In the genomic region with DNA sequence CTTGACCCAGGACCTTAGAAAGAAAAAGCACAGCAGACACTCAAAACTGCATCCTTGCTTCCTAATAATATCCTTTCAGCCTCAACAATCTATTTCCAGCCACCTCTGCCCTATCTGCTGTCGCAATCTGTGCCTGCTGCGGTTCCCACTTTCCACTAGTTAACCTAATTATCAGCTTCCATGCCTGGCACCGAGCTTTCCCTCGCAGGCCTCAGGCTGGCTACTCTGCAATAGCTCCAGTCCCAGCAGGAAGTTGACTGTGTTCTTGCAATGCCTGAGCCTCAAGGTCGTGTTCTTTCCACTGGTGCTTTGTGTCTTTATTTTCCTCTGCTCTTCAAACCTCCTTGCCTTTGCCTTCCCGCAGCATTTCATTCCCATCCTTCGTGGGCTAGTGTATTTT, we compare ENCODE assay signal across 12 mouse cellular contexts. TPM values are rescaled to one million over a fixed set of nuclear protein-coding genes. Genes with fewer than 3 reads are reported as not detected.
DNase-seq lines count a peak whose midpoint lies in the region; ATAC-seq and TF ChIP-seq lines count a peak whose summit lies in the region.
"Had no signal": no experiment of that assay in that cellular context is flagged by ENCODE, and none has a peak within 500 bp of the region (broad histone marks: within the 10 kb centered on the region; RNA-seq: fewer than 3 reads in every experiment).

No protein-coding gene starts in this region.

- H3K4me1 ChIP-seq in heart, embryonic 16.5 days (ENCODE audit: control insufficient read depth, insufficient read depth, low read length) = peaks cover 30% of the 10 kb centered on the region
- H3K4me1 ChIP-seq in intestine, embryonic 16.5 days (ENCODE audit: control insufficient read depth, insufficient read depth, low read length) = no peaks in the 10 kb centered on the region

- no peaks in the 10 kb centered on the region for H3K36me3 ChIP-seq in heart, embryonic 16.5 days (ENCODE audit: control insufficient read depth, insufficient read depth)
- H3K36me3 ChIP-seq in intestine, embryonic 16.5 days (ENCODE audit: control insufficient read depth, insufficient read depth, low read length) = no peaks in the 10 kb centered on the region
- H3K36me3 ChIP-seq: forebrain, embryonic 10.5 days had no signal

- H3K27me3 ChIP-seq in heart, embryonic 16.5 days (ENCODE audit: control insufficient read depth, insufficient read depth, low read length) = no peaks in the 10 kb centered on the region
- H3K27me3 ChIP-seq in intestine, embryonic 16.5 days (replicated peaks; ENCODE audit: control insufficient read depth, insufficient read depth, low read length) = no peaks in the 10 kb centered on the region

- TF ChIP-seq CTCF in gastrocnemius, adult 2 months (IDR thresholded peaks at IDR 0.05) = no peak

- WGBS in heart, embryonic 16.5 days = 42% methylated on average over 7 of the region's 7 CpGs
- 64% methylated on average over 7 of the region's 7 CpGs for WGBS in intestine, embryonic 16.5 days

- no peak for ATAC-seq in heart, embryonic 16.5 days (replicated peaks; ENCODE audit: extremely low read depth, insufficient read depth, low FRiP score)
- ATAC-seq in intestine, embryonic 16.5 days = no peak
- ATAC-seq: hindbrain, embryonic 16.5 days had no signal

- H3K4me3 ChIP-seq in gastrocnemius, adult 2 months = 0 out of 2 replicates have a peak overlapping the region, but pooled peaks have one; percentile 20
- H3K4me3 ChIP-seq in heart, embryonic 16.5 days (ENCODE audit: low read length) = no peak overlapping the region
- H3K4me3 ChIP-seq in intestine, embryonic 16.5 days (ENCODE audit: low read length) = no peak overlapping the region
- H3K4me3 ChIP-seq: forebrain, embryonic 10.5 days had no signal

- intact Hi-C loops in gastrocnemius, adult 2 months (cut with DNase I) = no loop called here

- H3K9ac ChIP-seq in heart, embryonic 16.5 days (ENCODE audit: low read length) = peak overlapping the region; percentile 46; the same call in 1 of the 2 replicates
- H3K9ac ChIP-seq in intestine, embryonic 16.5 days (ENCODE audit: low read depth, low read length) = no peak overlapping the region
- H3K9ac ChIP-seq: lung, embryonic 14.5 days had no signal

- no peak overlapping the region for H3K4me2 ChIP-seq in heart, embryonic 16.5 days (ENCODE audit: low read depth, low read length)
- H3K4me2 ChIP-seq in intestine, embryonic 16.5 days (ENCODE audit: low read depth, low read length) = no peak overlapping the region
- H3K4me2 ChIP-seq: lung, embryonic 14.5 days had no signal

- H3K27ac ChIP-seq in gastrocnemius, adult 2 months = peak overlapping the region; percentile 70
- peak overlapping the region; percentile 68 for H3K27ac ChIP-seq in heart, embryonic 16.5 days (ENCODE audit: low read length)
- no peak overlapping the region for H3K27ac ChIP-seq in intestine, embryonic 16.5 days (ENCODE audit: low read length)
- H3K27ac ChIP-seq: forebrain, embryonic 10.5 days; stomach, postnatal 0 days had no signal

- no peaks in the 10 kb centered on the region for H3K9me3 ChIP-seq in heart, embryonic 16.5 days (replicated peaks; ENCODE audit: control insufficient read depth, low read length)
- H3K9me3 ChIP-seq in intestine, embryonic 16.5 days (ENCODE audit: control insufficient read depth, low read length) = no peaks in the 10 kb centered on the region
- H3K9me3 ChIP-seq: forebrain, embryonic 10.5 days had no signal

- peak; percentile 74 for DNase-seq in gastrocnemius, adult 2 months
- DNase-seq in gastrocnemius, postnatal 4 days (ENCODE audit: low spot score in 2 of 2) = no peak
- DNase-seq in MN1 (ENCODE audit: low spot score) = peak; percentile 72
- DNase-seq in cerebellum, adult 11 months = peak; percentile 18
- no peak for DNase-seq in spleen, adult 12 weeks (ENCODE audit: low spot score)
- DNase-seq in layer of hippocampus, postnatal 36 days = no peak
- DNase-seq: lung, embryonic 14.5 days had no signal

RNA-seq across cellular contexts. Expression of a gene that starts 22.9 kb away (rescaled TPM):
- 10 to 100 TPM; 28.8 to 62.9 TPM for total RNA-seq in gastrocnemius, adult 2 months (2021)
- total RNA-seq in gastrocnemius, postnatal 4 days (2021) = 10 to 100 TPM; 41.3 to 45.0 TPM
- 25.8 and 25.9 TPM in 2 replicates for polyA plus RNA-seq in heart, embryonic 16.5 days (2015; fragmentation: Nextera tagmentation; extraction: Ambion mirVana)
- 10 to 100 TPM in 1 of 2 experiments, 1 to 10 TPM in 1; 9.2 to 10.9 TPM for total RNA-seq in layer of hippocampus, postnatal 36 days (2021)
- 6.5 and 8.4 TPM in 2 replicates for polyA plus RNA-seq in intestine, embryonic 16.5 days (2015; fragmentation: Nextera tagmentation; extraction: Ambion mirVana)

RNA-seq across cellular contexts. Expression of a gene that starts 54.4 kb away (rescaled TPM):
- total RNA-seq in gastrocnemius, adult 2 months (2021) = 10 to 100 TPM; 11.5 to 14.7 TPM
- total RNA-seq in gastrocnemius, postnatal 4 days (2021) = 10 to 100 TPM; 32.6 to 36.5 TPM
- polyA plus RNA-seq in heart, embryonic 16.5 days (2015; fragmentation: Nextera tagmentation; extraction: Ambion mirVana) = 65.9 and 75.3 TPM in 2 replicates
- total RNA-seq in layer of hippocampus, postnatal 36 days (2021) = 10 to 100 TPM; 64.9 to 68.1 TPM
- polyA plus RNA-seq in intestine, embryonic 16.5 days (2015; fragmentation: Nextera tagmentation; extraction: Ambion mirVana) = 165 and 176 TPM in 2 replicates

Comparison
In these comparisons a context has a peak if more than half of its experiments do, and no peak if none do; other contexts are left out.
1. DNase-seq: peak in gastrocnemius, adult 2 months (single experiment), MN1 (single experiment) and cerebellum, adult 11 months (single experiment); none in gastrocnemius, postnatal 4 days (0 of 2), spleen, adult 12 weeks (single experiment) and layer of hippocampus, postnatal 36 days (0 of 2).